Mouse (Mus musculus): Measurements from ENCODE around the gene Slamf6. TPM values are rescaled to one million over a fixed set of nuclear protein-coding genes. Genes with fewer than 3 reads are reported as not detected.
A peak's percentile ranks its signal among the peaks of the same experiment; 100 is the strongest.

Gene Slamf6
- polyA plus RNA-seq, 1 experiment from 2014 or later: not detected

DNA sequence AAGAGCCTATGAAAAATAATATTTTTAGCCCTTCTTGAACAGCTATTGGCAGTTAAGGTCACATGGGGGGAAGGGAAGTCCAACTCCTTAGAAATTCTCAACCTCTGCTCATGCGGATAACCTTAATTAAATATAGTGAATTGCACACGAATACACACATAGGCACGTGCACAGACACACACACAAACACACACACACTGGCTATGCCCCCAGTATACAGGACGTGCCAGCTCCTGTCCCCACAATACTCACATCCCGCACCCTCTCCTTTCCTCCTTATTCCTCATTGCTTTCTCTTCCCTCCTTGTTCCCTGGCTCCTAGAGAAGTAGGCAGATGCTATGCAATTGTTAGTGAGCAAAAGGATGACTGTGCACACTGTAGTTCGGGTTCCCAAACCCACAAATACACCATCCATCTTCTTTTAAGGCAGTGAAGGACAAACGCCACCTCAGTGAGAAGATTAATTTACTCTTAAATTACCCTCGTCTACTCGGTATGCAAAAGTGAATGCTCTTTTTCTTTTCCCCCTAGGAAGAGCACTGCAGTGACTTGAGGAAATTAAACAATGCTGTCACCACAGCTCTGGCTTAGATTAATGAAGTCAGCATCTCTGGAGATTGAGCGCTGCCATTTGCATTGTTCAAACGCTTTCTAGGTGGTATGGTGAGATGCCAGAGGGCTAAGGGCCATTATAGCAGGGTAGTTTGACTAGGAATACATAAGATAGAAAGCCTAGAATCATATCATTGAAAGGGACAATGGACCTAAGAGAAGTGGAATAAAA, 31.0 kb downstream of the Slamf6 start:
- WGBS: 42% methylated on average over 11 of the region's 11 CpGs
- no peak overlapping the region for H3K4me3 ChIP-seq (ENCODE audit: low read length)
- H3K9me3 ChIP-seq (ENCODE audit: control insufficient read depth, low read length): no peaks in the 10 kb centered on the region
- no peaks in the 10 kb centered on the region for H3K4me1 ChIP-seq (ENCODE audit: control insufficient read depth, insufficient read depth, low read depth, low read length)
- no peaks in the 10 kb centered on the region for H3K27me3 ChIP-seq (replicated peaks; ENCODE audit: control insufficient read depth, insufficient read depth, low read length)
- H3K9ac ChIP-seq (ENCODE audit: low read depth, low read length): no peak overlapping the region
- peak; percentile 79 for ATAC-seq
- H3K4me2 ChIP-seq (ENCODE audit: low read length): no peak overlapping the region
- H3K27ac ChIP-seq (ENCODE audit: low read depth, low read length): no peak overlapping the region
- no peaks in the 10 kb centered on the region for H3K36me3 ChIP-seq (ENCODE audit: control insufficient read depth, insufficient read depth, low read length)

DNA sequence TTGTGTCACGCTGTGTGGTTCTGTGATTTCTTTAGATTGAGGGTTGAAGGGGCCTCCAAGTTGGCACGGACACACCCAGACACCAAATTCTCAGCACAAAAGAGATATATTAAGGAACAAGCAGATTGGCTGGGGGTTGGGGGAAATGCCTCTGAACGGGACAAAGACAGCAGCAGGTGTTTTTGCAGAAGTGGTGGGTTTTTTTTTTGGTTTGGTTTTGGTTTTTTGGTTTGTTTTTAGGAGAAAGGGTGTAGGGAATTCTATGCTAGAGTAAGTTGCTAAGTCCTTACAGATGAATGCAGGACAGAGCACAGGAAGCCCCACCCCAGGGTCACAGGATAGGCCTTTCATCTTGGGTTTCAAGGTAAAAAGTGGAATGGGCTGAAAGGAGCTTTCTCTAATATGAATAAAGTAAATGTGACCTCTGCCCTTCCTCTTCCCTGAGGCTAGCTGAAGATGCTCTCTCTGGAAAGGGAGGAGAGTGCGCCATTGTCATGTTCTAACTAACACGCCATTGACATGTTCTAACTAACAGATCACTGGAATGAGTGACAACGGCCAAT, 31.7 kb downstream of the Slamf6 start:
- Histone ChIP-seq H3K9ac (ENCODE audit: low read depth, low read length) (no peak overlapping the region), H3K27ac (ENCODE audit: low read depth, low read length) (no peak overlapping the region), H3K27me3 (replicated peaks; ENCODE audit: control insufficient read depth, insufficient read depth, low read length) (no peaks in the 10 kb centered on the region), H3K4me2 (ENCODE audit: low read length) (no peak overlapping the region), H3K9me3 (ENCODE audit: control insufficient read depth, low read length) (no peaks in the 10 kb centered on the region), H3K36me3 (ENCODE audit: control insufficient read depth, insufficient read depth, low read length) (no peaks in the 10 kb centered on the region), H3K4me1 (ENCODE audit: control insufficient read depth, insufficient read depth, low read depth, low read length) (no peaks in the 10 kb centered on the region), H3K4me3 (ENCODE audit: low read length) (no peak overlapping the region)
- WGBS: 71% methylated on average over 6 of the region's 6 CpGs
- no peak for ATAC-seq

DNA sequence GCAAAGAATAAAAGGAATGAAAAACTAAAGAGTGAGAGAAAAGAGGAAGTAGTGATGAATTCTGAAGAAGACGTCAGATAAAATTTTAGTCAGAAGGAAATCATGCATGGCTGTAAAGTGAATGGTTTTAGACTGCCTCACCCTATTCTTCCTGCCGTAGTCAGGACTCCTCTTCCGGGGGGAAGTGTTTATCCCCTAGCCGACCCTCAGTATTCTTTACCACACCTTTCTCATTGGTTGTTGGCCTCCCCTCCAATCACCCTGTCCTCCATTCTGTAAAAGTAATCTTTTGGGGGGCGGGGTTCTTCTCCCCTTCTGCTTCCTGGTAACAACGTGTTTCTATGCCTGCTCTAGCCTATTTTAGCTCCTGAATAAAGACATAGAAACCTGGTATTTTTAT, 37.8 kb downstream of the Slamf6 start:
- 77% methylated on average over 6 of the region's 6 CpGs for WGBS
- ATAC-seq: no peak
- H3K36me3 ChIP-seq (ENCODE audit: control insufficient read depth, insufficient read depth, low read length): no peaks in the 10 kb centered on the region
- no peaks in the 10 kb centered on the region for H3K27me3 ChIP-seq (replicated peaks; ENCODE audit: control insufficient read depth, insufficient read depth, low read length)
- H3K9me3 ChIP-seq (ENCODE audit: control insufficient read depth, low read length): no peaks in the 10 kb centered on the region
- no peak overlapping the region for H3K27ac ChIP-seq (ENCODE audit: low read depth, low read length)
- no peak overlapping the region for H3K9ac ChIP-seq (ENCODE audit: low read depth, low read length)
- H3K4me1 ChIP-seq (ENCODE audit: control insufficient read depth, insufficient read depth, low read depth, low read length): no peaks in the 10 kb centered on the region
- H3K4me2 ChIP-seq (ENCODE audit: low read length): no peak overlapping the region
- no peak overlapping the region for H3K4me3 ChIP-seq (ENCODE audit: low read length)

DNA sequence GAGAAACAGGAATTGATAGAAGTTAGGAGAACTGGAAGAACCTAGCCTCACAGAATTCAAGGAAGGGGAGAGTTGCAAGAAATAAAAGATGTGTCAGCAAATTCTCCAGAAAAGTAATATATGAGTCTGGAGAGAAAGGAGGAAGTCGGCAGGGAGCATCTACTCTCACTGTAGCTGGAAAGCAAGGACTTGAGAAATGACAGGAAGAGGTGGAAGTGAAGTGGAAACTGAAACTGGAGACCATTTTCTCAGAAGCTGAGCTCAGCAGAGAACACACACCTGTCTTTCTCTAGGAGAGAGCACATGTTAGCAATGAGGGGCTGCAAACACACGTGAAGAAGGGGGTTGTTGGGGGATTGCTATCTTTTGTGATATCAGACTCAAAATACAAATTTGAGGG, 40.1 kb downstream of the Slamf6 start:
- no peaks in the 10 kb centered on the region for H3K9me3 ChIP-seq (ENCODE audit: control insufficient read depth, low read length)
- H3K27me3 ChIP-seq (replicated peaks; ENCODE audit: control insufficient read depth, insufficient read depth, low read length): no peaks in the 10 kb centered on the region
- no peak overlapping the region for H3K4me2 ChIP-seq (ENCODE audit: low read length)
- no peak overlapping the region for H3K27ac ChIP-seq (ENCODE audit: low read depth, low read length)
- H3K4me1 ChIP-seq (ENCODE audit: control insufficient read depth, insufficient read depth, low read depth, low read length): no peaks in the 10 kb centered on the region
- ATAC-seq: no peak
- no peak overlapping the region for H3K4me3 ChIP-seq (ENCODE audit: low read length)
- WGBS: 94% methylated on average over 2 of the region's 2 CpGs
- no peak overlapping the region for H3K9ac ChIP-seq (ENCODE audit: low read depth, low read length)
- no peaks in the 10 kb centered on the region for H3K36me3 ChIP-seq (ENCODE audit: control insufficient read depth, insufficient read depth, low read length)

DNA sequence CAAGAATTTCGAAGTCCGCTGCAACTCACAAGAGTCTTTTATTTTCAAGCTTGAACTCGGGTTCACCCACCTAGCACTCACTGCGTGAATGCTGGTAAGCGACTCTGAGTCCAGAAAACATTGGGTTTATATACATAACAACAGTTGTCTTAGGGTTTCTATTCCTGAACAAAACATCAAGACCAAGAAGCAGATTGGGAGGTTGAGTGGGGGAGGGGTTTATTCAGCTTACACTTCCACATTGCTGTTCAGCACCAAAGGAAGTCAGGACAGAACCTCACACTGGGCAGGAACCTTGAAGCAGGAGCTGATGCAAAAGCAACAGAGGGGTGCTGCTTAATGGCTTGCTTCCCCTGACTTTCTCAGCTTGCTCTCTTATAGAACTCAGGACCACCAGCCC, 43.4 kb downstream of the Slamf6 start:
- no peak for ATAC-seq
- 86% methylated on average over 5 of the region's 5 CpGs for WGBS

DNA sequence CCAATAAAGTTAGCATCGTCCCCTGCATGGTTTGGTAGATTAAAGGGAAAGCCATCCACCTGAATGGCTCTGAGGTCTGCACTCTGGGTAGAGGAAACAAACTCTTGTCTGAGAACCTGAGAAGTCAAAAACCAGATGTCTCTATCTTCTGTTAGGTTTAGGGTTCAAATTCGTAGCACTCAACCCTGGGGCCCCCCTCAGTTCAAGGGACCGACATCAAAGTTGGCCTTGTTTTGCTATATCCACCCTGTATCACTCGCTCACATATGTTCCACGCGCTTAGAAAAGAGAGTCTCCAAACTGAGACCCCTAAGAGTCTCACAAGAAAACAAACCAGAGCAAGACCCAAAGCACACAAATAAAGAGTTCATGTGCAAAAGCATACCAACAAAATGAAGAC, 44.4 kb downstream of the Slamf6 start:
- no peak overlapping the region for H3K27ac ChIP-seq (ENCODE audit: low read depth, low read length)
- no peak overlapping the region for H3K4me3 ChIP-seq (ENCODE audit: low read length)
- no peaks in the 10 kb centered on the region for H3K9me3 ChIP-seq (ENCODE audit: control insufficient read depth, low read length)
- H3K36me3 ChIP-seq (ENCODE audit: control insufficient read depth, insufficient read depth, low read length): no peaks in the 10 kb centered on the region
- WGBS: 89% methylated on average over 6 of the region's 6 CpGs
- H3K9ac ChIP-seq (ENCODE audit: low read depth, low read length): no peak overlapping the region
- no peak for ATAC-seq
- H3K4me2 ChIP-seq (ENCODE audit: low read length): no peak overlapping the region
- no peaks in the 10 kb centered on the region for H3K27me3 ChIP-seq (replicated peaks; ENCODE audit: control insufficient read depth, insufficient read depth, low read length)
- H3K4me1 ChIP-seq (ENCODE audit: control insufficient read depth, insufficient read depth, low read depth, low read length): no peaks in the 10 kb centered on the region

More for the DNA sequence above, 43.4 kb downstream of the Slamf6 start:
- H3K4me2 ChIP-seq (ENCODE audit: low read length): no peak overlapping the region
- no peaks in the 10 kb centered on the region for H3K27me3 ChIP-seq (replicated peaks; ENCODE audit: control insufficient read depth, insufficient read depth, low read length)
- no peak overlapping the region for H3K27ac ChIP-seq (ENCODE audit: low read depth, low read length)
- no peaks in the 10 kb centered on the region for H3K9me3 ChIP-seq (ENCODE audit: control insufficient read depth, low read length)
- H3K4me3 ChIP-seq (ENCODE audit: low read length): no peak overlapping the region
- no peaks in the 10 kb centered on the region for H3K4me1 ChIP-seq (ENCODE audit: control insufficient read depth, insufficient read depth, low read depth, low read length)
- no peaks in the 10 kb centered on the region for H3K36me3 ChIP-seq (ENCODE audit: control insufficient read depth, insufficient read depth, low read length)
- no peak overlapping the region for H3K9ac ChIP-seq (ENCODE audit: low read depth, low read length)

GRCm38 (mm10) chr1:171963613-171964012, 46.3 kb downstream of the Slamf6 start:
- Histone ChIP-seq H3K4me3 (ENCODE audit: low read length) (no peak overlapping the region), H3K36me3 (ENCODE audit: control insufficient read depth, insufficient read depth, low read length) (no peaks in the 10 kb centered on the region), H3K4me1 (ENCODE audit: control insufficient read depth, insufficient read depth, low read depth, low read length) (no peaks in the 10 kb centered on the region), H3K9me3 (ENCODE audit: control insufficient read depth, low read length) (no peaks in the 10 kb centered on the region), H3K9ac (ENCODE audit: low read depth, low read length) (no peak overlapping the region), H3K27me3 (replicated peaks; ENCODE audit: control insufficient read depth, insufficient read depth, low read length) (no peaks in the 10 kb centered on the region), H3K4me2 (ENCODE audit: low read length) (no peak overlapping the region), H3K27ac (ENCODE audit: low read depth, low read length) (no peak overlapping the region)
- no peak for ATAC-seq
- 84% methylated on average over 6 of the region's 6 CpGs for WGBS

DNA sequence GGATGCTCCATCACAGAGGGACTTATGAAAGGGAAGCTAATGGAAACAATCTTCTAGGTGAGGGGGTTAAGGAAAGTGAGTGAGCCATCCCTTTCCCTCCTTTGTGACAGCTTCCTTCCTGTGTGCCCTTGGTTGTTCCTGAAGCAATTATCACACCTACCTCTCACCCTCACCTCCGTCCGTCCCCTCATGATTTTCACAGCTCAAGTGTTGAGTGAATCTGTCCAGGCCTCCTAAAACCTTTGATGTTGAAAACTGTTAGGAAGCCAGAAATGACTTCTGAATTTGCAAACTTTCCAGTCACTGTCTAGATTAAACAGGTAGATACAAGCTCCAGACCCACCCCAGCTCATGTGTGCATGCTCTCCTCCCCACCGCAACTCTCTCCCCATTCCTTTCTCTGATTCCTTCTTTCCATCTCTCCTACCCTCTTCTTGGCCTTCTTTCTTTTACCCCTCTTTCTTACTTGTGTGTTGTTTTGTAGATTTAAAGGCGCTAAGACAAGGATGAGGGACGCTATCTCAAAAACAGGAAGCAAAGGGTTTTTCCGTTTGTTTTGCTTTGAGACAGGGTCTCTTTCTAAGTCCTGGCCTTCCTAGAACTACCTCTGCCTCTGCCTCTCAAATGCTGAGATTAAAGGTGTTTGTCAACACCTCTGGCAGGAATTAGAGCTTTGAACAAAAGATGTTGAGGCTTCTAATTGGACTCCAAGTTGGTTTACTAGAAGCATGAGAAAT, 48.9 kb downstream of the Slamf6 start:
- Histone ChIP-seq H3K27me3 (replicated peaks; ENCODE audit: control insufficient read depth, insufficient read depth, low read length) (no peaks in the 10 kb centered on the region), H3K9ac (ENCODE audit: low read depth, low read length) (no peak overlapping the region), H3K27ac (ENCODE audit: low read depth, low read length) (no peak overlapping the region), H3K4me3 (ENCODE audit: low read length) (no peak overlapping the region), H3K4me1 (ENCODE audit: control insufficient read depth, insufficient read depth, low read depth, low read length) (0 out of 2 replicates have a peak, but pooled peaks cover 2% of the 10 kb centered on the region), H3K9me3 (ENCODE audit: control insufficient read depth, low read length) (no peaks in the 10 kb centered on the region), H3K36me3 (ENCODE audit: control insufficient read depth, insufficient read depth, low read length) (no peaks in the 10 kb centered on the region), H3K4me2 (ENCODE audit: low read length) (no peak overlapping the region)
- 88% methylated on average over 6 of the region's 6 CpGs for WGBS
- ATAC-seq: no peak

DNA sequence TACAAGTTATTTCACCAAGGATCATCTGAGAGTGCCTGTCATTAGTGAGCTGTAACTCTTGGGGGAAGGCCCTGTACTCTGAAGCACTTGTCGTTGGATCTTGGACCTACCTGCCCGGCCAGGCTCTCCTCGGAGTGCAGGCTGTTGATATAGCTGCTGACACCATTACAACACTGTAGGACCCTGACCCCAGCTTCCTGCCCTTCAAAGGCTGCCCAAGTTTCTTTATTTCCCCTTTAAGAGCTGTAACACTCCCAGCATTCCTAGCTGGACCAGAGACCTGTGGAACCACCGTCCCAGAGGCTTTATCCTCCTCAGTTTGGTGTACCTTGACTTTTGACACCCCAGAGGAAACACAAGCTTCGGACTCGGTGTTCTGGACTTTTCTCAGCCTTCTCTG, 51.9 kb downstream of the Slamf6 start:
- Histone ChIP-seq H3K36me3 (ENCODE audit: control insufficient read depth, insufficient read depth, low read length) (no peaks in the 10 kb centered on the region), H3K27me3 (replicated peaks; ENCODE audit: control insufficient read depth, insufficient read depth, low read length) (no peaks in the 10 kb centered on the region), H3K4me1 (ENCODE audit: control insufficient read depth, insufficient read depth, low read depth, low read length) (0 out of 2 replicates have a peak, but pooled peaks cover 2% of the 10 kb centered on the region), H3K9me3 (ENCODE audit: control insufficient read depth, low read length) (no peaks in the 10 kb centered on the region), H3K4me3 (ENCODE audit: low read length) (no peak overlapping the region), H3K9ac (ENCODE audit: low read depth, low read length) (no peak overlapping the region), H3K27ac (ENCODE audit: low read depth, low read length) (no peak overlapping the region), H3K4me2 (ENCODE audit: low read length) (no peak overlapping the region)
- WGBS: 91% methylated on average over 6 of the region's 6 CpGs
- ATAC-seq: no peak

Measured in hindbrain, embryonic 16.5 days (tissue).